Comparison of ENCODE assay signal across 15 mouse cellular contexts in genomic region chr2:167839324-167839981, GRCm38 (mm10).
DNase-seq lines count a peak whose midpoint lies in the region; ATAC-seq and TF ChIP-seq lines count a peak whose summit lies in the region.
"Had no signal": no experiment of that assay in that cellular context is flagged by ENCODE, and none has a peak within 500 bp of the region (broad histone marks: within the 10 kb centered on the region; RNA-seq: fewer than 3 reads in every experiment).

No protein-coding gene starts in this region.

- peak overlapping the region; percentile 37 for H3K4me2 ChIP-seq in liver, embryonic 13.5 days
- H3K4me2 ChIP-seq in kidney, embryonic 15.5 days, result no peak overlapping the region
- no peak overlapping the region for H3K4me2 ChIP-seq in hindbrain, embryonic 14.5 days (replicated peaks)
- H3K4me2 ChIP-seq: embryonic facial prominence, embryonic 12.5 days; heart, embryonic 11.5 days; hindbrain, embryonic 15.5 days; midbrain, embryonic 15.5 days had no signal

- H3K4me1 ChIP-seq in liver, embryonic 13.5 days (replicated peaks), result peaks cover 51% of the 10 kb centered on the region
- H3K4me1 ChIP-seq in kidney, embryonic 15.5 days, result peaks cover 48% of the 10 kb centered on the region
- H3K4me1 ChIP-seq in hindbrain, embryonic 14.5 days (replicated peaks; ENCODE audit: control insufficient read depth, insufficient read depth, low read length), result no peaks in the 10 kb centered on the region

- intact Hi-C loops in gastrocnemius, adult 2 months (cut with DNase I), result no loop called here
- intact Hi-C loops in left cerebral cortex, postnatal 10 days (cut with DNase I), result no loop called here

- H3K9me3 ChIP-seq in liver, embryonic 13.5 days (replicated peaks), result no peaks in the 10 kb centered on the region
- no peaks in the 10 kb centered on the region for H3K9me3 ChIP-seq in kidney, embryonic 15.5 days (replicated peaks)
- H3K9me3 ChIP-seq in hindbrain, embryonic 14.5 days (ENCODE audit: control insufficient read depth, low read length), result no peaks in the 10 kb centered on the region
- H3K9me3 ChIP-seq: embryonic facial prominence, embryonic 12.5 days; hindbrain, embryonic 15.5 days; midbrain, embryonic 15.5 days had no signal

- H3K36me3 ChIP-seq in liver, embryonic 13.5 days, result no peaks in the 10 kb centered on the region
- H3K36me3 ChIP-seq in kidney, embryonic 15.5 days, result no peaks in the 10 kb centered on the region
- no peaks in the 10 kb centered on the region for H3K36me3 ChIP-seq in hindbrain, embryonic 14.5 days (replicated peaks; ENCODE audit: control insufficient read depth, insufficient read depth)
- H3K36me3 ChIP-seq: embryonic facial prominence, embryonic 12.5 days; hindbrain, embryonic 15.5 days; midbrain, embryonic 15.5 days had no signal

- no peak for DNase-seq in gastrocnemius, adult 2 months
- no peak for DNase-seq in gastrocnemius, postnatal 25 days
- DNase-seq in T-cell, adult 2 months (ENCODE audit: low spot score), result peak; percentile 40
- DNase-seq in liver, embryonic 13.5 days, result no peak
- no peak for DNase-seq in left cerebral cortex, postnatal 10 days (ENCODE audit: extremely low spot score in 1 of 2, low spot score in 2 of 2)
- DNase-seq in hindbrain, embryonic 14.5 days (ENCODE audit: low spot score), result no peak
- DNase-seq: adrenal gland, postnatal 25 days; cerebellum, adult 18-20 months; left cerebral cortex, postnatal 4 days had no signal

- no peak overlapping the region for H3K4me3 ChIP-seq in gastrocnemius, adult 2 months
- 0 out of 2 replicates have a peak overlapping the region, but pooled peaks have one; percentile 10 for H3K4me3 ChIP-seq in liver, embryonic 13.5 days (replicated peaks)
- H3K4me3 ChIP-seq in kidney, embryonic 15.5 days (replicated peaks), result no peak overlapping the region
- no peak overlapping the region for H3K4me3 ChIP-seq in hindbrain, embryonic 14.5 days (replicated peaks; ENCODE audit: low read length)
- H3K4me3 ChIP-seq: embryonic facial prominence, embryonic 12.5 days; hindbrain, embryonic 15.5 days; midbrain, embryonic 15.5 days had no signal

- 0 out of 2 replicates have a peak overlapping the region, but pooled peaks have one; percentile 24 for H3K27ac ChIP-seq in gastrocnemius, adult 2 months
- no peak overlapping the region for H3K27ac ChIP-seq in liver, embryonic 13.5 days
- no peak overlapping the region for H3K27ac ChIP-seq in kidney, embryonic 15.5 days
- no peak overlapping the region for H3K27ac ChIP-seq in hindbrain, embryonic 14.5 days
- H3K27ac ChIP-seq: embryonic facial prominence, embryonic 12.5 days; hindbrain, embryonic 15.5 days; midbrain, embryonic 15.5 days had no signal

- ATAC-seq in liver, embryonic 13.5 days (ENCODE audit: low read depth), result no peak
- peak; percentile 53 for ATAC-seq in megakaryocyte, adult 5-6 weeks (ENCODE audit: poor library complexity, severe bottlenecking)
- ATAC-seq in kidney, embryonic 15.5 days (replicated peaks; ENCODE audit: low FRiP score), result no peak
- no peak for ATAC-seq in hindbrain, embryonic 14.5 days (ENCODE audit: low FRiP score)
- ATAC-seq: midbrain, embryonic 15.5 days had no signal

- no peak for TF ChIP-seq CTCF in gastrocnemius, adult 2 months (IDR thresholded peaks at IDR 0.05)

- 16% methylated on average over 13 of the region's 13 CpGs for WGBS in liver, embryonic 13.5 days (ENCODE audit: insufficient replicate concordance)
- WGBS in kidney, embryonic 15.5 days, result 57% methylated on average over 13 of the region's 13 CpGs
- WGBS in hindbrain, embryonic 14.5 days, result 77% methylated on average over 13 of the region's 13 CpGs

- no peak overlapping the region for H3K9ac ChIP-seq in liver, embryonic 13.5 days
- no peak overlapping the region for H3K9ac ChIP-seq in kidney, embryonic 15.5 days
- no peak overlapping the region for H3K9ac ChIP-seq in hindbrain, embryonic 14.5 days
- H3K9ac ChIP-seq: embryonic facial prominence, embryonic 12.5 days; hindbrain, embryonic 15.5 days; midbrain, embryonic 15.5 days had no signal

- H3K27me3 ChIP-seq in liver, embryonic 13.5 days, result peaks cover 15% of the 10 kb centered on the region; the same call in 1 of the 2 replicates
- no peaks in the 10 kb centered on the region for H3K27me3 ChIP-seq in kidney, embryonic 15.5 days
- H3K27me3 ChIP-seq in hindbrain, embryonic 14.5 days (ENCODE audit: control insufficient read depth, insufficient read depth, low read length), result no peaks in the 10 kb centered on the region; the same call in 1 of the 2 replicates
- H3K27me3 ChIP-seq: embryonic facial prominence, embryonic 12.5 days; hindbrain, embryonic 15.5 days; midbrain, embryonic 15.5 days had no signal
